Mouse (Mus musculus) kidney, embryonic 14.5 days (tissue): ENCODE measurements around the gene Sulf2. TPM values are rescaled to one million over a fixed set of nuclear protein-coding genes. Genes with fewer than 3 reads are reported as not detected.
A peak's percentile ranks its signal among the peaks of the same experiment; 100 is the strongest.

Experiments
- ATAC-seq: fragments of 200-750 bp; cut with Nextera tagmentation; 2 replicates; pipeline ENCODE4 v1.8.0; 2017; ENCODE audit warnings: moderate number of reproducible peaks, mild to moderate bottlenecking, moderate TSS enrichment, moderate library complexity; ENCODE audit not compliant: low FRiP score, low TSS enrichment
- H3K27ac ChIP-seq: fragments of 300-500 bp; sonication (generic); 2 replicates; pipeline ENCODE4 v1.5.1; 2014; ENCODE audit warnings: low read depth, mild to moderate bottlenecking, low read length, moderate library complexity, mixed read lengths
- H3K27me3 ChIP-seq: fragments of 300-500 bp; sonication (generic); 2 replicates; pipeline ENCODE4 v1.6.1; 2014; ENCODE audit warnings: mild to moderate bottlenecking, low read length; ENCODE audit not compliant: control insufficient read depth, insufficient read depth
- H3K36me3 ChIP-seq: fragments of 300-500 bp; sonication (generic); 2 replicates; pipeline ENCODE4 v1.6.1; 2014; ENCODE audit warnings: low read length, mixed read lengths; ENCODE audit not compliant: control insufficient read depth, insufficient read depth
- H3K4me1 ChIP-seq: fragments of 300-500 bp; sonication (generic); 2 replicates; pipeline ENCODE4 v1.6.1; 2014; ENCODE audit warnings: low read length, mixed read lengths; ENCODE audit not compliant: control insufficient read depth, insufficient read depth
- H3K4me2 ChIP-seq: fragments of 300-500 bp; sonication (generic); replicated peaks from 2 replicates; pipeline ENCODE4 v1.6.1; 2014; ENCODE audit warnings: low read depth, mild to moderate bottlenecking, low read length
- H3K4me3 ChIP-seq: fragments of 300-500 bp; sonication (generic); 2 replicates; pipeline ENCODE4 v1.5.1; 2014; ENCODE audit warnings: mild to moderate bottlenecking, low read length
- H3K9ac ChIP-seq: fragments of 300-500 bp; sonication (generic); 2 replicates; pipeline ENCODE4 v1.6.1; 2014; ENCODE audit warnings: low read depth, mild to moderate bottlenecking, low read length, moderate library complexity
- H3K9me3 ChIP-seq: fragments of 300-500 bp; sonication (generic); 2 replicates; pipeline ENCODE4 v1.6.1; 2016; ENCODE audit warnings: low read length; ENCODE audit not compliant: control insufficient read depth
- WGBS: fragments of 180-500 bp; shearing (Covaris S2); extraction: QIAGEN DNeasy Blood & Tissue Kit; methylation state at CpG from one replicate; pipeline ENCODE4 v1.1.7; 2014; 5-methylcytosine and 5-hydroxymethylcytosine counted together
- polyA plus RNA-seq: library from polyadenylated mRNA; unstranded; fragments of >200 nt; fragmentation: Nextera tagmentation; extraction: Ambion mirVana; gene quantifications from 2 replicates; pipeline ENCODE4 v1.2.1, GENCODE M21; 2014

Gene Sulf2
- polyA plus RNA-seq, 1 experiment from 2014 or later = 80.4 TPM

GRCm38 (mm10) chr2:166180744-166181508 lies 25.5 kb upstream of the Sulf2 start:
- H3K9ac ChIP-seq = peak overlapping the region; percentile 31; the same call in 1 of the 2 replicates
- H3K27ac ChIP-seq = peak overlapping the region; percentile 89
- H3K4me1 ChIP-seq = peaks cover 30% of the 10 kb centered on the region
- ATAC-seq = no peak
- H3K4me2 ChIP-seq = no peak overlapping the region
- H3K9me3 ChIP-seq = no peaks in the 10 kb centered on the region
- H3K36me3 ChIP-seq = no peaks in the 10 kb centered on the region
- no peaks in the 10 kb centered on the region for H3K27me3 ChIP-seq
- no peak overlapping the region for H3K4me3 ChIP-seq
- WGBS = 24% methylated on average over 11 of the region's 11 CpGs

DNA sequence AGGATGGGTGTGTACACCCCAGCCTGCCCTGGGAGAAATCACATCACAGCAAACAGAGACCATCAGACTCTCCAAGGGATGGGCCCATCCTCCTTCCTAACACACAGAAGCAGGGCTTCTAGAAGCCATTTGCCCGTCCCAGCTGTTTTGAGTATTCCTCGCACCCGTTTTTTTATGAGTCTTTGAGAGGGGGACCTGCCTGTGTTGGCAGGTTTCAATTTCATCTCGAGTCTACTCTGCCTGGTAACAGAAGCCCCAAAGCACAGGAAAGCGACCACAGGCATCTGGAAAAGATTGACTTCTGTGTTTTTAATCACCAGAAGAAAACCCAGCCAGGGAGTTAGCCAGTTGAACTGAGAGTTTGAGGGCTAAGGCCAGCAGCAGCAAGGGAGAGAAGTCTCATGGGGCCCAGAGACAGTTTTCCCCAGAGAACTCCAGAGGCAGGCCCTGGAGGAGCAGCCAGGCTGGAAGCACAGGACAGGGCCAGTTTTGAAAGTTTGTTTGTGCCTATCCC lies 24.7 kb upstream of the Sulf2 start:
- no peak overlapping the region for H3K4me3 ChIP-seq
- WGBS = 18% methylated on average over 5 of the region's 5 CpGs
- peaks cover 31% of the 10 kb centered on the region for H3K4me1 ChIP-seq
- no peak overlapping the region for H3K4me2 ChIP-seq
- peak overlapping the region; percentile 89 for H3K27ac ChIP-seq
- H3K9me3 ChIP-seq = no peaks in the 10 kb centered on the region
- no peaks in the 10 kb centered on the region for H3K27me3 ChIP-seq
- H3K36me3 ChIP-seq = no peaks in the 10 kb centered on the region
- peak overlapping the region; percentile 31; the same call in 1 of the 2 replicates for H3K9ac ChIP-seq
- peak; percentile 36; the same call in 1 of the 2 replicates for ATAC-seq

DNA sequence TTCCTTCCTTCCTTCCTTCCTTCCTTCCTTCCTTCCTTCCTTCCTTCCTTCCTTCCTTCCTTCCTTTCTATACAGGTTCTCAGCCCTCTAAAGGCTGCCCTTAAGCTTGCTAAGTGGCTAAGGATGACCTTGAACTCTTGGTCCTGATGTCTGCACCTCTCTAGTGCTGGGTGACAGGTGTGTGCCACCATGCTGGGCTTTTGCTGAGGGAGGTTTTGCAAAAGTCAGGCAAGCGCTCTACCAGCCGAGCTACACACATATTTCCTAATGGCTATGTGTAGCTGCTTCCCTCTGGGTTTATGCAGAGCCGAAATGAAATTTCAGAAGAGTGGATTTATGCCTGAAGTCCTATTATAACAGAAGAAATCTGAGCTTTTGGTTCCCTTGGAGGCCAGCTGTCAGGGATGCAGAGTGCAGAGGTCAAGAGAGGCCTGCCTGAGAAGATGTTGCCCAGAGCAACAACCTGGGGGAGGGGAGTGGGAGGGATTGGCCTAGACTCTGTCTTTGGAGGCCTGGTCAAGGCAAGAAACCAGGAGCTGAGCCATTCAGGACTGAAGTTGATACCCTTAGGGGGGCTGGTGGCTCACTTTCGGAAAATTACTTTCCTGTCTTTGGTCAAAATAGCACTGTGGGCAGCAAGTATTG lies 24.1 kb upstream of the Sulf2 start:
- Histone ChIP-seq H3K4me1 (peaks cover 31% of the 10 kb centered on the region), H3K27ac (peak overlapping the region; percentile 89), H3K9me3 (no peaks in the 10 kb centered on the region), H3K9ac (no peak overlapping the region), H3K36me3 (no peaks in the 10 kb centered on the region), H3K4me2 (no peak overlapping the region), H3K27me3 (no peaks in the 10 kb centered on the region), H3K4me3 (no peak overlapping the region)
- 37% methylated on average over 4 of the region's 4 CpGs for WGBS
- peak; percentile 74 for ATAC-seq

GRCm38 (mm10) chr2:166175552-166176136 lies 20.2 kb upstream of the Sulf2 start:
- H3K36me3 ChIP-seq = no peaks in the 10 kb centered on the region
- ATAC-seq = no peak
- H3K4me3 ChIP-seq = no peak overlapping the region
- no peaks in the 10 kb centered on the region; the same call in 1 of the 2 replicates for H3K27me3 ChIP-seq
- H3K27ac ChIP-seq = peak overlapping the region; percentile 25; the same call in 1 of the 2 replicates
- no peaks in the 10 kb centered on the region for H3K9me3 ChIP-seq
- H3K9ac ChIP-seq = no peak overlapping the region
- peaks cover 26% of the 10 kb centered on the region for H3K4me1 ChIP-seq
- WGBS = 49% methylated on average over 8 of the region's 8 CpGs
- no peak overlapping the region for H3K4me2 ChIP-seq

- Histone ChIP-seq H3K27me3 (no peaks in the 10 kb centered on the region; the same call in 1 of the 2 replicates), H3K4me1 (peaks cover 25% of the 10 kb centered on the region), H3K27ac (peak overlapping the region; percentile 25; the same call in 1 of the 2 replicates), H3K9ac (no peak overlapping the region), H3K36me3 (no peaks in the 10 kb centered on the region), H3K4me3 (no peak overlapping the region), H3K9me3 (no peaks in the 10 kb centered on the region), H3K4me2 (no peak overlapping the region)
- ATAC-seq = 0 out of 2 replicates have a peak, but pooled peaks have one; percentile 36
- WGBS = 9% methylated on average over 3 of the region's 3 CpGs
These were observed 19.7 kb upstream of the Sulf2 start for GRCm38 (mm10) chr2:166175145-166175544.

DNA sequence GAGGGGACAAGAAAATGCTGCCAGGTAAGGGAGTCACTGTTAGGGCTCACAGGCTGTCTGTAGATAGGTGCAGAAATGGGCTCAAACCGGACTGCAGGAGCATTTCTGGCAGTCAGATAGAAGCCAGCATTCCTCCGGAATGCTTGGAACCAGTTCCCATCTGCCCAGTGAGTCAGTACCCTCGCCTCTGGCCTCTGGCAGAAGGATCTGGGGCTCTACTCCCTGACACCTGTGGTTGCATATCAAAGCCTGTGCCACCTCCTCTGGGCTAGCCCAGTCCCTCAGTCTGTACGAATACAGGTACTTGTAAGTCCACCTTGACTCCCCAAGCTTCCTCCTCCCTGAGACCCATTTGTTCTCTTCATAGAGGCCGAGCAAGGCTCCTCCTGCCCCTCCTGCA lies 17.7 kb upstream of the Sulf2 start:
- no peak overlapping the region for H3K4me2 ChIP-seq
- no peak overlapping the region for H3K27ac ChIP-seq
- no peaks in the 10 kb centered on the region; the same call in 1 of the 2 replicates for H3K27me3 ChIP-seq
- H3K4me3 ChIP-seq = no peak overlapping the region
- no peak overlapping the region for H3K9ac ChIP-seq
- ATAC-seq = no peak
- peaks cover 13% of the 10 kb centered on the region for H3K4me1 ChIP-seq
- no peaks in the 10 kb centered on the region for H3K36me3 ChIP-seq
- no peaks in the 10 kb centered on the region for H3K9me3 ChIP-seq
- WGBS = 77% methylated on average over 5 of the region's 5 CpGs

DNA sequence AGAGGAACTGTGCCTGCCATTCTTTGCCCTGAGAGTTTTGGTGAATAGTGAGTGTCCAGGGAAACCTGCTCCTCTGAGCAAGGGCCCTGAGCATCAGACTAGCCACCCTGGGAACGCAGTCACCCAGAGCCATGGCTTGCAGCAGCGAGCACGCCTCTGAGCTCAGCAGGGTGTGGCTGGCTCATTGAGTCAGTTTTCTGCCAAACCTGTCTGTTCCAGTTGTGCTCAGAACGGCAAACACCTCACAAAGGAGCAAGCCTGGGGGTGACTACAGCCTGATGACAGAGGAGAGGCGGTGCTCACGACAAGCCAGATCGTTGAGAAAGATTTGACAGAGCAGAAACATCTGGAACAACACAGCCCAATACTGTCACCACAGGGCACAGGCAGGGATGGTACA lies 14.7 kb upstream of the Sulf2 start:
- no peaks in the 10 kb centered on the region for H3K9me3 ChIP-seq
- ATAC-seq = no peak; the same call in 1 of the 2 replicates
- H3K4me2 ChIP-seq = no peak overlapping the region
- H3K27ac ChIP-seq = no peak overlapping the region
- WGBS = 46% methylated on average over 7 of the region's 7 CpGs
- no peak overlapping the region for H3K9ac ChIP-seq
- no peaks in the 10 kb centered on the region; the same call in 1 of the 2 replicates for H3K27me3 ChIP-seq
- H3K36me3 ChIP-seq = no peaks in the 10 kb centered on the region
- no peak overlapping the region for H3K4me3 ChIP-seq
- H3K4me1 ChIP-seq = peaks cover 4% of the 10 kb centered on the region; the same call in 1 of the 2 replicates

- no peak overlapping the region for H3K4me2 ChIP-seq
- no peaks in the 10 kb centered on the region for H3K9me3 ChIP-seq
- ATAC-seq = no peak
- no peaks in the 10 kb centered on the region; the same call in 1 of the 2 replicates for H3K27me3 ChIP-seq
- H3K4me1 ChIP-seq = peaks cover 4% of the 10 kb centered on the region; the same call in 1 of the 2 replicates
- no peak overlapping the region for H3K4me3 ChIP-seq
- 45% methylated on average over 7 of the region's 7 CpGs for WGBS
- H3K9ac ChIP-seq = no peak overlapping the region
- no peaks in the 10 kb centered on the region for H3K36me3 ChIP-seq
- no peak overlapping the region for H3K27ac ChIP-seq
These were observed 13.4 kb upstream of the Sulf2 start for GRCm38 (mm10) chr2:166168868-166169267.
